In genomic region chr5:44284384-44284783, GRCm38 (mm10) we compare ENCODE assay signal across 9 mouse cellular contexts. TPM values are rescaled to one million over a fixed set of nuclear protein-coding genes. Genes with fewer than 3 reads are reported as not detected.
DNase-seq lines count a peak whose midpoint lies in the region; ATAC-seq and TF ChIP-seq lines count a peak whose summit lies in the region.
"Had no signal": no experiment of that assay in that cellular context is flagged by ENCODE, and none has a peak within 500 bp of the region (broad histone marks: within the 10 kb centered on the region; RNA-seq: fewer than 3 reads in every experiment).

No protein-coding gene starts in this region.

- H3K4me3 ChIP-seq in liver, postnatal 0 days (ENCODE audit: low read depth, low read length), result no peak overlapping the region
- no peak overlapping the region for H3K4me3 ChIP-seq in neural tube, embryonic 15.5 days (replicated peaks)
- no peak overlapping the region for H3K4me3 ChIP-seq in thymus, adult 2 months (ENCODE audit: control insufficient read depth, insufficient read depth, low read length)
- H3K4me3 ChIP-seq: erythroblast, embryonic 14.5 days had no signal

- peak; percentile 91 for TF ChIP-seq CTCF in liver, postnatal 0 days (IDR thresholded peaks at IDR 0.05; ENCODE audit: low read depth)
- TF ChIP-seq CTCF in thymus, adult 2 months (IDR thresholded peaks at IDR 0.05; ENCODE audit: borderline replicate concordance, control insufficient read depth, extremely low read depth, insufficient read depth, low read length, poor library complexity), result no peak

- no peak for TF ChIP-seq POLR2A in thymus, adult 2 months (IDR thresholded peaks at IDR 0.05; ENCODE audit: control insufficient read depth, extremely low read depth, insufficient read depth, low read length, poor library complexity)

- H3K36me3 ChIP-seq in liver, postnatal 0 days (replicated peaks; ENCODE audit: insufficient read depth, low read length), result no peaks in the 10 kb centered on the region
- no peaks in the 10 kb centered on the region for H3K36me3 ChIP-seq in neural tube, embryonic 15.5 days
- no peaks in the 10 kb centered on the region for H3K36me3 ChIP-seq in thymus, adult 2 months (ENCODE audit: control insufficient read depth, insufficient read depth, low read length)

- H3K9me3 ChIP-seq in liver, postnatal 0 days (ENCODE audit: low read length), result no peaks in the 10 kb centered on the region
- H3K9me3 ChIP-seq in neural tube, embryonic 15.5 days (replicated peaks), result no peaks in the 10 kb centered on the region

- no peak for TF ChIP-seq EP300 in liver, postnatal 0 days (IDR thresholded peaks at IDR 0.05; ENCODE audit: low read depth)

- WGBS in liver, postnatal 0 days (ENCODE audit: insufficient replicate concordance), result 11% methylated on average over 5 of the region's 5 CpGs
- WGBS in neural tube, embryonic 15.5 days, result 12% methylated on average over 5 of the region's 5 CpGs
- 12% methylated on average over 5 of the region's 5 CpGs for WGBS in thymus, adult 2 months

- ATAC-seq in liver, postnatal 0 days, result no peak
- ATAC-seq in neural tube, embryonic 15.5 days (ENCODE audit: low FRiP score), result peak; percentile 80; the same call in 1 of the 2 replicates

- H3K27ac ChIP-seq in liver, postnatal 0 days (ENCODE audit: low read depth), result no peak overlapping the region
- no peak overlapping the region for H3K27ac ChIP-seq in neural tube, embryonic 15.5 days (replicated peaks)
- no peak overlapping the region for H3K27ac ChIP-seq in thymus, adult 2 months (ENCODE audit: control insufficient read depth, insufficient read depth, low read length)

- H3K4me1 ChIP-seq in liver, postnatal 0 days (ENCODE audit: insufficient read depth), result no peaks in the 10 kb centered on the region
- H3K4me1 ChIP-seq in neural tube, embryonic 15.5 days, result no peaks in the 10 kb centered on the region
- no peaks in the 10 kb centered on the region for H3K4me1 ChIP-seq in thymus, adult 2 months (replicated peaks; ENCODE audit: control insufficient read depth, insufficient read depth, low read length)

- no peak overlapping the region for H3K4me2 ChIP-seq in liver, postnatal 0 days (ENCODE audit: low read depth, low read length)
- no peak overlapping the region for H3K4me2 ChIP-seq in neural tube, embryonic 15.5 days

- DNase-seq in B cell, adult 2 months, result peak; percentile 70 to 72
- DNase-seq in adrenal gland, adult 2 months, result peak; percentile 77
- peak; percentile 84 for DNase-seq in embryo, embryonic 11 days
- peak; percentile 10 for DNase-seq in gonadal fat pad, adult 2 months (ENCODE audit: low read depth)
- DNase-seq in kidney, postnatal 10 days, result peak; percentile 91
- DNase-seq in liver, postnatal 0 days, result peak; percentile 79
- DNase-seq in thymus, adult 2 months, result peak; percentile 68

- H3K9ac ChIP-seq in liver, postnatal 0 days (replicated peaks), result no peak overlapping the region
- H3K9ac ChIP-seq in neural tube, embryonic 15.5 days (replicated peaks), result no peak overlapping the region

- no peaks in the 10 kb centered on the region for H3K27me3 ChIP-seq in liver, postnatal 0 days (ENCODE audit: insufficient read depth, low read length)
- no peaks in the 10 kb centered on the region; the same call in 1 of the 2 replicates for H3K27me3 ChIP-seq in neural tube, embryonic 15.5 days (replicated peaks)
- H3K27me3 ChIP-seq in thymus, adult 2 months (ENCODE audit: control insufficient read depth, insufficient read depth, low read length), result no peaks in the 10 kb centered on the region

RNA-seq across cellular contexts. Expression of gene Tapt1, which starts 58.0 kb away (rescaled TPM):
- total RNA-seq in adrenal gland, adult 2 months (2021), result 10 to 100 TPM; 46.3 to 64.1 TPM
- polyA plus RNA-seq in adrenal gland, adult 2 months (2012; rRNA removed), result 16.9 and 22.6 TPM in 2 replicates
- 34.4 and 42.6 TPM in 2 replicates for polyA plus RNA-seq in gonadal fat pad, adult 2 months (2012; rRNA removed)
- polyA plus RNA-seq in liver, postnatal 0 days (2015; fragmentation: Nextera tagmentation; extraction: Ambion mirVana), result 29.8 and 33.3 TPM in 2 replicates
- 30.8 and 35.0 TPM in 2 replicates for polyA plus RNA-seq in neural tube, embryonic 15.5 days (2015; fragmentation: Nextera tagmentation; extraction: Ambion mirVana)
- polyA plus RNA-seq in thymus, adult 2 months (2012; rRNA removed), result 204 and 242 TPM in 2 replicates

Comparison
In these comparisons a context has a peak if more than half of its experiments do, and no peak if none do; other contexts are left out.
1. DNase-seq: peak in every context shown above with its lines; median percentile 91 in kidney, postnatal 10 days; 84 in embryo, embryonic 11 days; 79 in liver, postnatal 0 days; 77 in adrenal gland, adult 2 months; 71 in B cell, adult 2 months; 68 in thymus, adult 2 months; 10 in gonadal fat pad, adult 2 months.